Mouse (Mus musculus) brain, adult 2 months (tissue): ENCODE measurements around the gene Ccnk.
A peak's percentile ranks its signal among the peaks of the same experiment; 100 is the strongest.

Experiments used
- DNase-seq: peaks from one replicate; pipeline ENCODE4 v3.0.0; 2011; ENCODE audit warnings: low read depth, low spot score

Ccnk gene

GRCm38 (mm10) chr12:108245579-108245978 is 66.2 kb downstream of the Ccnk start:
- DNase-seq: no peak

- DNase-seq: peak; percentile 31
These were observed 67.6 kb downstream of the Ccnk start for GRCm38 (mm10) chr12:108246759-108247500.

GRCm38 (mm10) chr12:108249019-108249418 is 69.6 kb downstream of the Ccnk start:
- no peak for DNase-seq

GRCm38 (mm10) chr12:108249522-108249921 is 70.1 kb downstream of the Ccnk start:
- DNase-seq: no peak

- no peak for DNase-seq
These were observed 71.8 kb downstream of the Ccnk start for GRCm38 (mm10) chr12:108251034-108251792.

GRCm38 (mm10) chr12:108251825-108252542 is 72.6 kb downstream of the Ccnk start:
- DNase-seq: no peak
